Mouse (Mus musculus) induced T-regulatory cell, adult 2 months (primary cell): ENCODE data around the gene Zfp59.
"Not testable (repeated sequence)": the region's sequence is repeated elsewhere in the genome, so short reads cannot be mapped to it uniquely, and the experiment has no call there.

Experiments used
- DNase-seq: peaks from one replicate; pipeline ENCODE4 v3.0.0-alpha.2; 2012; ENCODE audit warnings: low read depth

The Zfp59 gene

DNA sequence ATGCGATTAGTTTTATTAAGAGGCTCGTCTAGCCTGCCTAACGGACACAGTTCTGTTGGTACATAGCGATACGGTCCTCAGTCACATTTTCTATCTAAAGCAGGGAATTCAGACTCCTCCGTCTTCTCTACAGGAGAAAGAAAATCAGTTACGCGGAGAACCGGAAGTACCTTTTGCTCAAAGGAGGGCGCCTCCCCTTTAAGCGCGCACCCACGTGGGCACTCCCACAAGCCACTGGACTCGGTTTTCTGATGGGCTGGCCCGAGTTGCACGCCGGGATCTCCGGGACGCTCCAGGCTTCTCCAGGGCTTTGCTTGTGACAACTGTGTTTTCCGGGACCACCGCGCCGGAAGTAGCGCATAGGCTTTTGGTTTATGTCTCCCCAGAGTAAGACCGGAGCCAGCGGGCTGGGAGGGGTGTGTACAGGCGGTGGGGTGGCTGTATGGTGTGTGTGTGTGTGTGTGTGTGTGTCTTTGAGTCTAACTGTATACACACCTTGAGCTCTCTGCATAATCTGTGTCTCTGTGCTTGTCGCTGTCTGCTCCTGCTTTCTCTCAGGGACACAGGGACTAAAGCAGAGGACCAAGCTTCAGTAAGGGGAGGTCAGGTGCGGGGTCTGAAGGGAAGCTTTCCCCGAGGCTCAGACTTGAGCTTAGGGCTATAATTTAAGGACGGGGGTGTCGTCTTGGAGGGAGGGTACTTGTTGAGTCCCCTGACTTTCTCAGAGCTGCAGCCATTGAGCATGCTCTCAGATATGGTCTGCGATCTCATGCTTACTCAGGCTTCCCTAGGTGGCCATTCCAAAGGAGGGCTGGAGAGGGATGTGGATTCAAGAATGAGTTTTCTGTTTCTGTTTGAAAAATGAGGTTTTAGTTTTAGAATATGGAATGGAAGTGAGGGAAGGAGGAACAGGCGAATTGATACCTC, at the start of gene Zfp59:
Zfp59 (plus strand) TSS at position 285 of the 927 bp plus-strand sequence.
- peak; percentile 86 for DNase-seq

DNA sequence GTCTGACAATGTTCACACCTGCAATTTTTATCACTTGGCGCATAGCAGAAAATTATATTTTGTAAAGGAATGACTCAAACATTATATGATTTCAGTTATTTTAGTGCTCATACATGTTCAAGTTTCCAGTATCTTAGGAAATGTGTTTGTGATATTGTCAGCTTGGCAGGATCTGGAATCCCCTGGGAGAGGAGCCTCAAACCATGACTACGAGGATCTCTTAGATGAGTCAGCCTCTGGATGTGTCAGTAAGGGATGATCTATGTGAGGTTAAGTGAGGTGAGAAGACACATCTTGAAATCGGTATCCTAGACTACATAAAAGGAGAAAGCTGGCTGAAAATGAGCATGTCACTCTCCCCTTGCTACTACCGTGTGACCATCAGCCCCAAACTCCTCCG, 49.1 kb upstream of the Zfp59 start:
- no peak for DNase-seq

DNA sequence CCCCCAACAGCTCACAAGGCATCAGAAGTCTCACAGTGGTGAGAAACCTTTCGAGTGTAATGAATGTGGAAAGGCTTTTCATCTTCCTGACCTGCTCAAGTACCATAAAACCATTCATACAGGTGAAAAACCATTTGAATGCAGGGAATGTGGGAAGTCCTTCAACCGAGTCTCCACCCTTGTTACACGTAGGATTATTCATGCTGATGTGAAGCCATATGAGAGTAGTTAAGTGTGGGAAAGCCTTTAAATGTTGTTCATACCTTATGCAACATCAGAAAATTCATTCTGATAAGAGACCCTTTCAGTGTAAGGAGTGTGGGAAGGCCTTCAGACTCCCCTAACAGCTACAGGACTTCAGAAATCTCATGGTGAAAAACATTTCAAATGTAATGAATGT, 44.5 kb upstream of the Zfp59 start:
- DNase-seq = not testable (repeated sequence)

DNA sequence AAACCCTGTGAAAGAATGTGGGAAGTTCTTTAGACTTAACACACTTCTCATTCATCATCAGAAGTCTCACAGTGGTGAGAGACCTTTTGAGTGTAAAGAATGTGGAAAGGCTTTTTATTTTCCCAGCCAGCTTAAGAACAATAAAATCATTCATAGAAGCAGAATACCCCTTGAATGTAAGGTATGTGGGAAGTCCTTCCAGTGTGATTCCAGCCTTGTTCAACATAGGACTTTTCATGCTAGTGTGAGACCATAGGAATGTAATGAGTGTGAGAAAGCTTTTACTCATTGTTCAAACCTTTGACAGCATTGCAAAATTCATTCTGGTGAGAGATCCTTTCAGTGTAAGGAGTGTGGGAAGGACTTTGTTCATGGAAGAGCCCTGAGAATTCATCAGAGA, 43.8 kb upstream of the Zfp59 start:
- DNase-seq = no peak

DNA sequence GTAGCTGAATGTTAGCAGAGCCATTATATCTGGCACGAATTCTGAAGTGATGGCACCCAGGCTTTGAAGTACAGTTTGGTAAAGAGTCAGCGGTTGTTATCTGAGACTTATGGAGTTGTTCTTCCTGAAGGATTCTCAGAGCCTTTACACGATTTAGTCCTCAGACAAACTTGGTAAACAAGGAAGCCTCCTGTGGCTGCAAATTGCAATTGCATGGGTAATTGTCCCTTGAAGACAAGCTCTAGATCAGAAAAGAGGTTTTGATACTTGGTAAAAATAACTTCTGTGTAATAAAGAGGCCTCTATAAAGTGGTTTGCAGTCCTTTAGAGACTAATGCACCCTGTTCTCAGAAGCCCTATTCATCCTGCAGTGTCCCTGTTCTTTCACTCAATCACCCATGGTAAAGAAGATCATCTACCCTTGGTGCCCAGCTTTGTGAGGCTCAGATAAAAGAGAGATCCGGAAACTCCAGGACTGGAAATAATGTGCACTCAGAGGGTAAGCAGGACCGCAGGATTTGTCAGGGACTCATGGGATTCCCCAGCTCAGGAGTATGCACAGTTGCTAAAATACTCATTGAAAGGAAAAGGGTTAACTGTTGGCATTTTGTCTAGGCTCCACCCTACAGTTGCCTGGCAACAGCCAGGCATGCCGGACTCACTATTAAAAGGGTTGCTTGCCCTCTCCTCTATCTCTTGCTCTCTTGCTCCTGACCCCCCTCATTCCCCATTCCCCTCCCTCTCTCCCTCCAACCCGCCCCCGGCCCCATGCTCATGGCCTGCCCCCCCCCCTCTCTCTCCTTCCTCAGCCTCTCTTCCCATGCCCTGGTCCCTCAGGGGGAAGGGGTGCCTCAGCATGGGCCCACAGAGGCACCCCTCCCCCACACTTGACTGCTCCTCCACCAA, 40.2 kb upstream of the Zfp59 start:
- no peak for DNase-seq

DNA sequence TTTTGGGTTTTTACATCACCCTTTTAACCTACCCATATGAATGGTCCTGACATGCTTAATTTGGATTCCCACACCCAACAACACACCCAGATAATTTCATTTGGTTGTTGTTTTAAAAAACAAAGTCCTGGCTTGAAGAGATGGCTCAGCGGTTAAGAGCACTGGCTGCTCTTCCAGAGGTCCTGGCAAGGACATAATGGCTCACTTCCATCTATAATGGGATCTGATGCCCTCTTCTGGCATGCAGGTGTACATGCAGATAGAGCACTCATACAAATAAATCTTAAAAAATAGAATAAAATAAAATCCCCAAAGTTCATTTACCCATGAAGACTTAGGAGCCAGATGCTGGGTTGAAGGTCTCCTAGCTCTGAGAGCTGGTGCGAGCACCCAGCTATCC, 37.3 kb upstream of the Zfp59 start:
- peak; percentile 15 for DNase-seq

DNA sequence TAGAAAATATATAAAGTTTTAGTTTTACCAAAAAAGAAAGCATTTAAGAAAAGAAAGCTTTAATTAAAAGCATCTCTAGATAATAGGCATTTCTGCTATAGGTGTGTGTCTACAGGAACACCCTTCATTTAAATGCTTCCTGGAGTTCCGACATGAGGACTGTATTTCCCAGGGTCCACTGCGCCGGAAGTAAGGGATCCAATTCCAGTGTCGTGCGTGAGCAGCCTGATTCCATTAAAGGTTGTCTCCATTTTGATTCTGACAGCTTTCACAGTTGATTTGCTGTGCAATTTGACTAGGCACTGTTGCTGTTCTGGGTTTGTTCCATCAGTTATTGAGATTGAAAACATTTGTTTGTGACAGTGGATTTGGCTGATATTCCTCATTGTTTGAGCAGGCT, 35.4 kb upstream of the Zfp59 start:
- DNase-seq = no peak

DNA sequence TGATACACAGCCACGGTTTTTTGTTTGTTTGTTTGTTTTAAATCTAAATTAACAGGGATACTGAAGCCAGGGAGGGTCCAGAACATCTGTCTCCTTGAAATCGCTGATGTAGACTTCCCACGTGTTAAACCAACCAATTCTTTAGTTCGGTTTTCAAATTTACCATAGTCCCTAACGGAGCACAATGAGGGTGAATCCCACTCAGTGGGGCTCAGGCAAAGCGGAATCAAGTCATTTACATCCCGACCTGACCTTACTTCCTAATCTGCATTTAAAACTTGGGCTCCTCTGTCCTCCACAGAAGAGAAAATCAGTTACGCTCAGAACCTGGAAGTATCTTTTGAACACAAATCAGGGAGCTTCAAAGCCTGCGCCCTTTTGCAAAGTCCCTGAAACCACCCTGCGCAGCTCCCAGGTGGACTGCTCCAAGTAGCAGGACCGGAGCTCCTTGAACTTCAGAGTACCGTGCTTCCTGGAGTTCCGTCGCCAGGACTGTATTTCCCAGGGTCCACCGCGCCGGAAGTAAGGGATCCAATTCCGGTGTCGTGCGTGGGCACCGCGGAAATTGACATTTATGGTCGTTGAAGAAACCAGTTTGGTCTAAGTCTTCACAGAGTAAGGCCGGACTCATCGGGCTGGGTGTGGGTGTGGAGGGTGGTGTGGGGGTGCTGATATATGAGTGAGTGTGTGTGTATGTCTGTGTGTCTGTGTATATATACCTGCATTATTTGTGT, 33.9 kb upstream of the Zfp59 start:
- DNase-seq = peak; percentile 87

DNA sequence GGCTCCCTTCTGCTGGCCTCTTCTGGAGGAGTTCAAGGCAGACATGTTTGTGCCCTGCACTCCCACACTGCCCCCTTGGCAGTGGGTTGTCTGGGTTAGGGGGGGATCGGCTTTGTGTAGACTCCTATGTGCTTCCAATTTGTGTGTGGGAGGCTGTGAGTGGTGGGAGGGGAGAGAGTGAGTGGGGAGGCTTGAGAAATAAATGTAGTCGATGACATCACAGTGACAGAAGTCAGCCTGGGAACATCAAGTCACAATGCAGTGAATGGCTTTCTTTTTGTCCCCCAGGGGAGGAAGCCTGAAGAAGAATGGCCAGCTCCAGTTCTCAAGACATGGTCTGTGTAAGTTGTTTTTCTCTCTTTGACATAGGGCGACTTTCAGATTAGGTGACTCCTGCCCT, 31.5 kb upstream of the Zfp59 start, which contains the start of gene Zfp626:
Zfp626 (plus strand) TSS at position 301 of the 400 bp plus-strand sequence.
- not testable (repeated sequence) for DNase-seq

DNA sequence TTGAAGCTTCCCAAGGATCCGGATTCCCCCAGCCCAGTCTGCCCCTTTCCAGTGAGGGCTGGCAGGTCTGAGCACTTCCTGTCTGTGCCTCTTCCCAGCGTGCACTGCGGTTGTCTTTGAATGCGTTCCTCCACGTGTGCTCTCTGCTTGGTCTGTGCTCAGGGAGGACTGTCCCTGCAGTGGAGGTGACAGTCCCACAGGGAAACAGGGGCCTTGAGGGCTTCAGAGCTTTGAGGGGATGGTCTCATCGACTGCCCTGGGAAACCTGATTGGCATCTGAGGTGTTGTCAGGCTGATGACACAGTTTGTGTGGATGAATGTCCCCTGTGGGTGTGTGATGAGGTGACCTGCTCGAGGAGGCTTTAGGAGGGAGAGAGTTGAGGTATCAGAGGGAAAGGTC, 31.1 kb upstream of the Zfp59 start:
- not testable (repeated sequence) for DNase-seq

DNA sequence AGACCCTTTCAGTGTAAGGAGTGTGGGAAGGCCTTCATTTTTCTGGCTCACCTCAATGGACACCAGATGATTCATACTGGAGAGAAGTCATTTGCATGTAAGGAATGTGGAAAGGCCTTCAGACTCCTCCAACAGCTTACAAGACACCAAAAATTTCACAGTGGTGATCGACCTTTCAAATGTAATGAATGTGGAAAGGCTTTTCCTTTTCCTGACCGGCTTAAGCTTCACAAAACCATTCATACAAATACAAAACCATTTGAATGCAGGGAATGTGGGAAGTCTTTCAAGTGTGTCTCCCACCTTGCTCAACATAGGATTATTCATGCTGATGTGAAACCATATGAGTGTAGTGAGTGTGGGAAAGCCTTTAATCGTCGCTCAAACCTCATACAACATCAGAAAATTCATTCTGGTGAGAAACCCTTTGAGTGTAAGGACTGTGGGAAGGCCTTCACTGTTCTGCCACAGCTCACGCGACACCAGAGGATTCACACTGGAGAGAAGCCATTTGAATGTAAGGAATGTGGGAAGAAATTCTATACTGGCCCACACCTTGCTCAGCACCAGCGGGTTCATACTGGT, 19.8 kb upstream of the Zfp59 start:
- DNase-seq = no peak

DNA sequence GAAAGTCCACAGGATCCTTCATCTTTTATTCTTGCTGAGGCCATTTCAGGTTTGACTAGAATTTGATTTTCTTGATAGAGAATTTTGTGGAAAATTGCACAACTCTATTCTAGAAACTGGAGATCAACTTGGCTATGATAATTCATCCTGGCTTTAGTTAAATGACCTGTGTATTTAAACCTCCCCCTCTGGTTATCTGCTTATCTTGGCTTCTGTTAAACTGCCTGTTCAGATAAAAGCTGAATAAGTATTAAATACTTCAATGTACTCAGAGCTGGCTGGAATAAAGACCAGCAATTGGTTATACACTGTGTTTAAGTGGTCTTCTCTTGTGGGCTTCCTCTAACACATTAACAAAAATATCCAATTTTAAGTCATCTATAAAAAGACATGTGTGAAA, 15.8 kb upstream of the Zfp59 start:
- DNase-seq = no peak

DNA sequence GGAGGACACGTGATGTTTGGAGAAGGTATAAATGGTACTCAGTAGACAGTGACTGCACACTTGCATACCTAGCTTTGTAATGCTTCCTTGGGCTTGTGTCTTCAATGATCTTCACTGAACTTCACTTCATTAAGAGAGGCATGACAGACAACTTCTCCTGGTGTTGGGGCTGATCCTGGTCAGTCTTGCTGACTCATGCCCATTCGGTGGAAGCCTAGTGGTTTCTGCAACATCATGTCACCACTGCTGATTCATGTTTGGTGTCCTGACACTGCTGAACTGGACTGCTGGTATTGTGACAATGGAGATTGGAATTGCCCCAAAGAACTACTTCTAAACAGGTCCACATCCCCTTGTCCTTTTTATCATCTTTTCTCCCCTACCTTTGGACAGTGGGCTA, 4.3 kb upstream of the Zfp59 start:
- DNase-seq = no peak

DNA sequence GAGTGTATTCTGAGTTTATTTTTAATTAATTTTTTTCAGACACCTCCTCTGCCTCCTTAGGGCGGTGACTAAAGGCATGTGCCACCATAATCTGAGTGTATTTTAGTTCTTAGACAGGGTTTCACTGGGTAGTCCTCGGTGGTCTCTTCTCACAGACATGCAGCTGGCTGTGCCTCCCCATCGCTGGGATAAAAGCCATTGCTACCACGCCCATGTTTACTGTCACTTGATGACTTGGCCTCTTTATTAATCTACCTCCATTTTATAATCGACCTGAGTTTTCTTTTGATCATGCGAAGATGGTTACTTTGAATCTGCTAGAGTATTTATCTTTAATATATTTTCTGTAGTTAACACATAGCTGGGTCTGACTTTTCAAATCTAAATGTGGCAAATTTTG, 511 bp upstream of the Zfp59 start:
- no peak for DNase-seq

DNA sequence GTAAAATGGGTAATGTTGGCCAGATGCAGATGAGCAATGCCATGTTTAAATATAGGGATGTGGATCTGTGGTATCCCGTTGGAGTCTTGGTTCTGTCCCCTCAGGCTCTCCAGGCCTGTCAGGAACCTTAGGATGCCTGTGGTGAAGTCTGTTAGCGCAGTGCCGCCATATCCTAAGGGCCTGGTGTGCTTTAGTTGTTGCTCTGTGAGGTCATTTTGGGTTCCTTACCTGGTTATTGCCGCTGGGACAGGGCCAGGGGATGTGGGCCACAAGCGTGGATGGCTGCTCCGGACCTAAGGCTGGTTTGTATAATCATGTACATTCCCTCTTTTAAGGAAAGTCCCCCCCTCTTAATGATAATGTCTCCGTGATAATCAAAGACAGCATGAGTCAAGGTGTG, 1.2 kb downstream of the Zfp59 start:
- DNase-seq = no peak

DNA sequence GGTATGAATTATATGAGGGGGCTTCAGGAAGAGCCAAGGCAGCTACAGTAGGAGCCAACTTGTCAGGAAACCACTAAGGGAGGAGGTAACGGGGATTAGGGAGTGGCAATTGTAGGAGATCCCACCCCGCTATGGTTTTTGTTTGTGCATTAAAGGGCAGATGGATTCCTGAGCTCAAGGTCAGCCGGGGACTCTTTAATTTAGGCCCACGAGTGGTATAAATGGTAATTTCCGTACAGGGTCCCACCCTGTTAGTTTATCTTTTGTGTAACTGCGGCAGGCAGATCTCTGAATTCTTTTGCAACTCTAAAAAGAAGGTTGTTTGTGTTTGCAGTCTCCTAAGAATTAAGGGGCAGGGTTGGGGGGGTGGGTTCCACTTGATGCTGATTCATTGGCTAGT, 1.7 kb downstream of the Zfp59 start:
- no peak for DNase-seq

DNA sequence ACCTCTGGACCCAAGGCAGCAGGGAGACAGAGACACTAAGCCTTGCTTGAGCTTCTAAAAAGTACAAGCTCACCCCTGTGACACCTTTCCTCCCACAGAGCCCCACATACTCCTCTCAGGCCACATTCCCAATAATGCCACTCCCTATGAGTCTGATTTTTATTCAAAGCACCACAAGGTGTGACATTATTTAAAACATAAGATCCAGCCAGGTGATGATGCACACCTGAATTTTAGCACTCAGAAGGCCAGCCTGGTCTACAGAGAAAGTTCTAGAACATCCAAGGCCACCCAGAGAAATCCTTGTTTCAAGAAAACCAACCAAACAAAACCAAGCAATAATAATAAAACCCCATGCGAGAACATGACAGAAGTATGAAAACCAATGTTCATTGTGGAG, 18.8 kb downstream of the Zfp59 start, which contains the start of gene Zfp607a:
Zfp607a (plus strand) TSS at position 301 of the 400 bp plus-strand sequence.
- no peak for DNase-seq

DNA sequence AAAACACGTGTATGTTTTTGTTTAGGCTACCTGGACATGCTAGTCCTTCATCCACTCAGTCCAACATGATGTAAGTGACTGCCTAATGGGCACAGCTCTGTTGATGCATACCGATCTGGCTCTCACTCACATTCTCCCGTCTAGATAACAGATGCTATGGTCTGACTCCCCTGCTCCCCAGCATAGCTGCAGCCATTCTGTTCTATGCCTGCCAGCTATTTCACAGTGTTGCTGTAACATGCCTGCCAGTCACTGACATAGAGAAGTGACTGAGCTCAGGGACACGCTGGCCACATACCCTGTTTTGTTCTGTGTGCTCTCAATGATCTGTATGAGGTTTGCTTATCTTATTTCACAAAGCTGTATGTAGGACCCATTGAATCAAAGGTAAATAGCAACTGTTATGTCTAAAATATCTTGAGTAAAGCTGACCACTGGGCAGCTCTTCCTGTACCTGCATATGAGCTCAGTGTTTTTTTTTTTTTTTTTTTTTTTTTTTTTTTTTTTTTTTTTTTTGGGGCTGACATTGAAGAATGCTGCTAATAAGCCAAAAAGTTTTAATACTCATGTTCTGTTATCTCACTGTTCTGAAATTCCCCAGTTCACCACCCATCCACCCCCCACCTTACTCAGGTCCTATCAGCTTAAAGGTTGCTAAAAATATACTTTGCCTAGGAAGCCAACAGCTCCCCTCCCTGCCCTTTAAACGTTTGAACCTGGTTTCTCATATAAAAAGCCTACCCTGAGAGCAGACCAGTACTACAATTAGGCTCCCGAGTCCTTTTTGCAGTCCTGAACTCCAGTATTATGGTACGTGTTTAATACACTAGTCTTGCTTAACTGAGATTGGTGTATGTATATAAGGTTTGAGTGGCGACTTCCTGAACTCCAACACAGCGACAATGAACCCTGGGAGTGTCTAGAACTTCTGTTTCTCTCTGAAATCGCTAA, 21.2 kb downstream of the Zfp59 start:
- peak; percentile 5 for DNase-seq

DNA sequence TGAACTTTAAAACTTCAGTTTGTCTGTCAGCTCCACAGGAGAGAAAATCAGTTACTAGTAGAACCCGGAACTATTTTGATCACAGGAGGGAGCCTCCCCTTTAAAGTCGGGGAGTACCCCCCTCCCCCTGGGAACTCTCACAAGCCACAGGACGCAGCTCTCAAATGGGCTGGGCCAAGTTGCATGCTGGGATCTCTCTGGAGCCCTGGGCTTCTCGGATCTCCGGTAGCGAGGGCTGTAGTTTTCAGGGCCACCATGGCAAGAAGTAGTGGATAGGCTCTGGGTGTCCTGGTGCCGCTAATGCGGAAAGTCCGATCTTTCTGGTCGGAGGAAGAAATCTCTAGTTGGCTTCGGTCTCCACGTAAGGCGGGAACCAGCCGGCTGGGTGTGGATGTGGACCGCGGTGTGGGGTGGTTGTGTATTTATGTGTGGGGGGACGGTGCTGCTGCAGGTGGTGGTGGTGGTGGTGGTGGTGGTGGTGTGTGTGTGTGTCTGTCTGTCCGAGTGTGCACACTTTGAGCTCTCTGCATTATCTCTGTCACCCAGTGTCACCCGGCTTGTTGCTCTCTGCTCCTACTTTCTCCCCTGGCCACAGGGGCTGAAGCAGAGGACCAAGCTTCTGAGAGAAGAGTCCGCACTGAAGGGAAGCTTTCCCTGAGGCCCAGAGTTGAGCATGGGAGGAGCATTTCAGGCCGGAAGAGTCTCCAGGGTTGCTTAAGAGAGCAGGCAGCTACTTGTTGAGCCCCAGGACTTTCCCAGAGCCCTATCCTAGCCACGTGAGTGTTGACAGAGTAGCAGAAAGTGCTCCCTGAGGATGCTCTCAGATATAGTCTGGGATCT, 22.2 kb downstream of the Zfp59 start:
- DNase-seq = peak; percentile 89

DNA sequence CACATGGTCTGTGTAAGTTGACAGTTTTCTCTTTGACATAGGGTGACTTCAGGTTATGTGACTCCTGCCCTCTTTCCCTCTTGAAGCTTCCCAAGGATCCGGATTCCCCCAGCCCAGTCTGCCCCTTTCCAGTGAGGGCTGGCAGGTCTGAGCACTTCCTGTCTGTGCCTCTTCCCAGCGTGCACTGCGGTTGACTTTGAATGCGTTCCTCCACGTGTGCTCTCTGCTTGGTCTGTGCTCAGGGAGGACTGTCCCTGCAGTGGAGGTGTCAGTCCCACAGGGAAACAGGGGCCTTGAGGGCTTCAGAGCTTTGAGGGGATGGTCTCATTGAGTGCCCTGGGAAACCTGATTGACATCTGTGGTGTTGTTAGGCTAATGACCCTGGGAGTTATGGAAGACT, 24.2 kb downstream of the Zfp59 start:
- not testable (repeated sequence) for DNase-seq
